Mouse (Mus musculus) thymus, postnatal 14 days (tissue): ENCODE measurements around the gene Gpr25.

Experiments
- DNase-seq: peaks from one replicate; pipeline ENCODE4 v3.0.0; 2021

Gpr25 gene

GRCm38 (mm10) chr1:136260635-136261238, at the start of gene Gpr25:
Gene Gpr25 (minus strand): TSS chr1:136260873.
- peak; percentile 26 for DNase-seq

GRCm38 (mm10) chr1:136309193-136309592, 48.5 kb upstream of the Gpr25 start:
- no peak for DNase-seq

GRCm38 (mm10) chr1:136306424-136306823, 45.8 kb upstream of the Gpr25 start:
- peak; percentile 45 for DNase-seq

GRCm38 (mm10) chr1:136293961-136294360, 33.3 kb upstream of the Gpr25 start:
- no peak for DNase-seq

DNA sequence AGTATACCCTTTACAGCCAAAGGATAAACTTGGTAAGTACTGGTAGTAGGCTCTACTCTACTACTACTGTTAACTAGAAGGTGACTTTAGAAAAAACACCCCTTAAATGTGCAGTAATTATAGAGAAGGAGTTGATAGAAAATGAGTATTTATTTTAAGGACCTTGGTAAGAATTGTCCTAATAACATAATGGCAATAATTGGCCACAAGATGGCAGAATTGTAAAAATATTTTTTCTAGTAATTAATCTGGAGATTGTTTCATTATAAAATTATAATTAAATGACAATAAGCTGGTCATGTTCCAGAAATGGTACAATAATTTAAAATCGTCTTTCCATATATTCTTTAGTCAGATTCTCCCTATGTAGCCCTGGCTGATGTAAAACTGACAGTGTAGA, 29.1 kb upstream of the Gpr25 start:
- DNase-seq, result no peak

- no peak for DNase-seq
Measured at GRCm38 (mm10) chr1:136277366-136277765, 16.7 kb upstream of the Gpr25 start.

DNA sequence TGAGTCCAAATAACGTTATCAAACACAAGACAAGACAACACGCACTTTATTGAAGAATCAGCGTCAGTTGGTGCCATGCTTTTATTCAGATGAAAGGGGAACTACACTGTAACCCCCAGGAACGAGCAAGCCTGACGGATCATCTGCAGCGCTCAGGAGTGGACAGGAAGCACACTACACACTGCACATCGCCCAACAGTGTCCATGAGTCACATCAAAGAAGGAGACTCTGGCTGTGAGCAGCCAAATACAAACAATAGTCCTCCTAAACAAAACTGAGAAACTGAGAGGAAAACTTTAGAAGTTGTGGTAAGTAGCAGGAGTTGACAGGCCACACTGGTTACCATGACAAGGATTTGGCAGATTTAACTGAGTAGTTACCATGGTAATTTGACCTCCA, 7.6 kb upstream of the Gpr25 start:
- DNase-seq, result no peak

GRCm38 (mm10) chr1:136266127-136266526, 5.5 kb upstream of the Gpr25 start:
- no peak for DNase-seq

GRCm38 (mm10) chr1:136263355-136263754, 2.7 kb upstream of the Gpr25 start:
- DNase-seq, result no peak

GRCm38 (mm10) chr1:136259893-136260634, 609 bp downstream of the Gpr25 start:
- DNase-seq, result peak; percentile 48

DNA sequence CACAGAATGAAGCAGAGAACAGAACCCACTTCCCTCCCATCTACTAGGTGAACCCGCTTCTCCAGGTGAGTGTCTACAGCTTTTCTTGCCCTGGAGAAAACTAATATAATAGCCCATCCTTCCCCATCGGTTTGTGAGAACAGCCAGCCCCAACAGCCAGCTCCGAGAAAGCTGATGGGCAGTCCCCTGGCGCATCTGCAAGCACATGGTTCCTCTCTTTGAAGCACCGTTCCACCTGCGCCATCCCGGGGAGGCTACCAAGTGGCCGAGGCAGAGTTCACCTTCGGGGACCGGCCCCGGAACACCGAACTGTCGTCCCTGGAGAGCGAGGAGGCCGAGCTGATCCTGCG, 1.2 kb downstream of the Gpr25 start:
- DNase-seq, result peak; percentile 23

DNA sequence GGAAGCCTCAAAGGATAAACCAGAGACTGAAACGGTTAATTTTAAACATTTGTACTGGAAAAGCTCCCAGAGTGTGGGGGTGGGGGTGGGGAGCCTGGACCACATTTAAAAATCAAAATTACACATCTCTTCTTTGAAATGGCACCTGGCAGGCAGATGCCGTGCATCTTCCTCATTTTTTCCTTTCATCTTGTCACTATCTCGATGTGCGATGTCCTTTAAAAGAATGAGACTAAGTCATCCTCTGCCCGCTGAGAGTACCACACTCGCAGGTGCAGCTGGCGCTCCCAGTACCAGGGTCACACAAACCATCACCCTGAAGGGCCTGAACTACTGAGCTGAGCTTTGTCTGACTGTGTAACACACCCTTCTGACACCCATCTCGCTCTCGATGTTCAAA, 2.2 kb downstream of the Gpr25 start:
- peak; percentile 57 for DNase-seq

DNA sequence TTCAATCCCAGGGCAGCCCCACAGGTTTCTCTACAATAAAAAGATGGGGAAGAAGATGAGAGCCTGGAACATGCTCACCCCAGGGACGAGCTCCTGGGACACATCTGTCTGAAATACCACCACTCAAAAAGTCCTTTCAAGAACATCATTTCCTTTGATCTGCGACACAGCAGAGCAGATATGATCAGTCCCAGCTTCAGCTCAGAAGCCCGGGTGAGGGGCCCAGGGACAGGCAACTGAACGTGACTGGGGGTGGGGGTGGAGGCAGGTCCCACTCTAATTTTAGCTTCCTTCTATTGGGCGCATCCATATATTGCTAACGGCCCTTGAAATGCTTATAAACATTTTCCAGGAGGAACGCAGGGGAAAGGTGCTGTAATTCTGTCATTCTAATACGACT, 5.0 kb downstream of the Gpr25 start:
- DNase-seq, result peak; percentile 58

GRCm38 (mm10) chr1:136255174-136255573, 5.5 kb downstream of the Gpr25 start:
- DNase-seq, result no peak

DNA sequence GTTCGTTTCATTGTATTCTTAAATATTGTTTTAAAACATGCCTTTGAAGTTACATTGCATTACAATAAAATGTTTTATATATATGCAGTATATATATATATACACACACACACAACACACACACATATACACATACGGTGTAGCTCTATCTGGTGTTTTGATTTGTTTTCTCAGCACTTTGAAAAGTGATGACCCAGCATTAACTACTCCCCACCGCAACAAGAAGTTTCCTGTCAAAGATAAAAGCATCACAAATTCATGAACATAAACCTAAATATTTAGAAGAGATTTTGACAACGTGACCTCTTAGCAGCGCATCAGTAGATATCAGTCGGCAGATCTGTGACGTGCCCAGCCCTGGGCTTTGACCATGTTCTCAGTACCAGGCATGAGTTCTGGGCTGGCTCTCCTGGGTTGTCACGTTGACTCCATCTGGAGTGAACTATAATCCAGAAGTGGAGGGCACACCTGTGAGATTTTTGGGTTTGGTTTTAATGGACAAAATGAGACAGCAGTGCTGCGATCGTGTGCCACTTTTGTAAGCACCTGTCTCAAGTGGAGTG, 6.1 kb downstream of the Gpr25 start:
- DNase-seq, result no peak

DNA sequence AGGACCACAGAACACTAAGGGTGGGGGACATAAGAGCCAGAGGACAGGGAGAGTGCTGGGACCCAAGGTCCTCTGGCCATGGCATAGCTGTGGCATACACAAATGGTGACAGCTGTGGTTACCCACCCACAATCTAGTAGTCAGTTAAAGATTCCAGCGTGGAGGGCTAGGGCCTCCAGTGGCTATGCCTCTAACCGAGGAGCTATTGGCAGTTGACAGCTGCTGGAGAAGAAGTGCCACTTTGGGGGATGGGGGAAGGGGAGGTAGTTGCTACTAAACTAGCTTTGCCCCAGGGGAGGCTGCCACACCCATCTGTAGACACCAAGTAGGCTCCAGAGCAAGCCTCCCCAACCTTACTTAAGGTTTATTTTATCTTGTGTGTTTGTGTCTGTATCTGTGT, 7.2 kb downstream of the Gpr25 start:
- peak; percentile 74 for DNase-seq

DNA sequence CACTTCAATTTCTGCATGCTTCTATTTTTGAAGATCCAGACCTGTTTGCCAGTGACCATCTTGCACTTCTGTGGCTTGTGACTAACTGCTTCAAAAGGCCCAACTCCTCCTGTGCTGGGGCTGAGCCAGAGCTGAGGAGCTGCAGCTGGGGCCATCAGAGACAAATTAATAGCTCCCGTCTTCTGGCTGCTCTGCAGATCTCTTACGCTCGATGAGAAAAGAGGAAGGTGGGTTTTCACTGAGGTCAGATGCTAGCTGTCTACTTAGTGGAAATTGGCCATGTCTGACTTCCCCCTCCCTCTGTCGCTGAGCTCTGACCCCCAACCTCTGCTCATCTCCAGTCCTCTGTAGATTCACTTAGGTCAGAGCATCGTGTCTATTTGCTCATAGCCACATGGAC, 11.0 kb downstream of the Gpr25 start:
- DNase-seq, result no peak

DNA sequence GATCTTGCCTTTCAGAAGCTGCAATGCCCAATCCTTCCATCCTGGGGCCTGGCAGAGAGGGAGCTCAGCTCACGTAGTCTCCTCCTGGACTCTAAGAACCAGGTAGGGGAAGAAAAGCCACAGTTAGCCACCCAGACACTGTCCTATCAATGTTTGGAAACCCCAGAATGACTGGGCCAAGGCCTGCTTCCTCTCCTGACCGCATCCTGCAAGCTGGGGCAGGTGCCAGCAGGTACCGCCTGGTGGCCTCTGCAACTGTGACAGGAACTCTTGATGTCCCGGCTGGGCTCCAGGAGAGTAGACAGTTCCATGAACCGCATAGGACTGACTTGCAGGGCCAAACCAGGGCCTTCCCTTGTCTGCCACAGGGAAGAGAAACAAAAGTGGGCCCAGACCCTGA, 13.3 kb downstream of the Gpr25 start:
- DNase-seq, result peak; percentile 40

DNA sequence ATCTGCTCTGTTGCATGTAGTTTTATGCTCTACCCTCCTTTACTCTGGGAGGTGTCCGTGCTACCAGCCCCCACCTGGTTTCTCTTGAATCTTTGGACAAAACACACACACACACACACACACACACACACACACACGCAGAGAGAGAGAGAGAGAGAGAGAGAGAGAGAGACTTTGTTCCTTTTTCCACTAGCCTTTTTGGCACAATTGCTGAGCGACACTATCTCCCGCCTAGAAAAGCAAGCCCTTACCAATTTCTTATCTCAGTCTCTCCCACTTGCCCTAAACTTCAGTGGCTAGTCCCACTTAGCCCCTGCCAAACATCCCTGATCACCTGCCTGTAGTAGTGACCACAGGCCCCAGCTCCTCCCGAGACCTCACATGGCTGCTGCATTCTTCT, 16.2 kb downstream of the Gpr25 start:
- DNase-seq, result no peak

- no peak for DNase-seq
Measured at GRCm38 (mm10) chr1:136241801-136242200, 18.9 kb downstream of the Gpr25 start.

DNA sequence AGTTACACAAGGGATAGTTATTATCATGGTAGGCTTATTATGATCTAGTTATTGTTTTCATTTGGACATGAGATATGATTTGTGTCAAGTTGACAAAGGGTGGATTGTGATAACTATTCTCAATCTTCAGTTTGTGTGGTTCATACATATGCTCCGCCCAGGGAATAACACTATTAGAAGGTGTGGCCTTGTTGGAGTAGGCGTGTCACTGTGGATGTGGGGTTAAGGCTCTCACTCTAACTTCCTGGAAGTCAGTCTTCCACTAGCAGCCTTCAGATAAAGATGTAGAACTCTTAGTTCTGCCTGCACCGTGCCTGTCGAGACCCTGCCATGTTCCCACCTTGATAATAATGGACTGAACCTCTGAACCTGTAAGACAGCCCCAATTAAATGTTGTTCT, 22.2 kb downstream of the Gpr25 start:
- no peak for DNase-seq

- no peak for DNase-seq
Measured at GRCm38 (mm10) chr1:136234595-136235092, 26.0 kb downstream of the Gpr25 start.

GRCm38 (mm10) chr1:136233892-136234594, 26.6 kb downstream of the Gpr25 start, which contains the start of gene Inava:
Gene Inava (minus strand): TSS chr1:136234264.
- DNase-seq, result peak; percentile 57
